Mouse (Mus musculus) Muller cell, postnatal 12 days (primary cell): ENCODE results near the gene Btbd11.

ENCODE experiments used
- DNase-seq: peaks from one replicate; pipeline ENCODE4 v3.0.0-alpha.2; 2015; ENCODE audit errors: inconsistent ontology term

Gene Btbd11

DNA sequence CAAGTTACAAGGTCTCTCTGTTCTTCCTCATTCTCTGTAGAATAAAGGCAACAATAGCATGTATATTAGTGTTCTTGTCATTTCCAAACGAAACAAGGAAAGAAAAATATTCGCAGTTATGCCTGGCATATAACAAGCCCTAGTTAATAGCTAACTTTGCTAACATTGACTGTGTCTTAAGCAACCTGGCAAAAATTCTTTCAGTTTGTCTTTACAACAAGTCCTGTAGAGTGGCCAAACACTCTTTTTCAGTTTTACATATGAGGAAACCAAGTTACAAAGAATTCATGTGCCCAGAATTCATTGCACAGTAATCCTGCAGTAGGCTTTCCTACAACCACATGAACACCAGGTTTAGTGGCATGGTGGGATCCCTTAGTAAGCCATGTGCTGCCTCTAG lies 203.4 kb downstream of the Btbd11 start:
- no peak for DNase-seq

GRCm38 (mm10) chr10:85591296-85591695 lies 204.7 kb downstream of the Btbd11 start:
- DNase-seq, result no peak

DNA sequence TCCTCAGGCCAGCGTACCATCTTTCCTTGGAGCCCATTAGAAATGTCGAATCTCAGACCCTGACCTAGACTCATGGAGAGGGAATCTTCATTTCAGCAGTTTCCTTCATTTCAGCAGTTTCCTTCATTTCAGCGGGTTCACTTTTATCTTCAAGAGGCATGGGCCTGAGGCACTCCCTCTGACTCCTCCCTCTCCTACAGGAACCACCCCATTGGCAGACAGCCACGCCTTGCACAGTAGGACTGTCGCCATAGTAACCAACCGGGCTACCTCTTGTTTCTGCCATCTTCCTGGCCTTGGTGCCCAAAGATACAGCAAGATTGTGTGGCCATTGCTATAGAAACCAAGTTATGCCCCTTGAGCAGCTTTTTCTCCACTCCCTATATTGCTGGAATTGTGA lies 205.4 kb downstream of the Btbd11 start:
- DNase-seq, result no peak

DNA sequence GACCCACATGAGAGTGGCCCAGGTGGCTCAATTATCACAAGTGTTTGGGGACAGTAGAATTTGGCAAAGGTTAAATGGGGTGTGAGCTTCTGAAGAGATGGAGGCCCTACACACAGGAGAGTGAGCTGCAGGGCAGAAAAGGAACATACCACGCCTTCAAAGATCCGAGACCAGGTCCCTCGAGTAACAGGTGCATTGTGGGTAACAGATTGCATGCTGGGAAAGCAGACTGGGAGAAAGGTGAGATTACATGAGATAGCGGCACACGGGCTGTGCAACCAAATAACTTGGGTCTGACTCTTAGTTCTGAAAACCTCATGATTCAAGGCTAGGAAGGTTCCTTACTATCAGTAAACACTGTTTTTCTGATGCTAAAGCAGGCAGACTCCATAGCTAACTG lies 209.7 kb downstream of the Btbd11 start:
- DNase-seq, result no peak

DNA sequence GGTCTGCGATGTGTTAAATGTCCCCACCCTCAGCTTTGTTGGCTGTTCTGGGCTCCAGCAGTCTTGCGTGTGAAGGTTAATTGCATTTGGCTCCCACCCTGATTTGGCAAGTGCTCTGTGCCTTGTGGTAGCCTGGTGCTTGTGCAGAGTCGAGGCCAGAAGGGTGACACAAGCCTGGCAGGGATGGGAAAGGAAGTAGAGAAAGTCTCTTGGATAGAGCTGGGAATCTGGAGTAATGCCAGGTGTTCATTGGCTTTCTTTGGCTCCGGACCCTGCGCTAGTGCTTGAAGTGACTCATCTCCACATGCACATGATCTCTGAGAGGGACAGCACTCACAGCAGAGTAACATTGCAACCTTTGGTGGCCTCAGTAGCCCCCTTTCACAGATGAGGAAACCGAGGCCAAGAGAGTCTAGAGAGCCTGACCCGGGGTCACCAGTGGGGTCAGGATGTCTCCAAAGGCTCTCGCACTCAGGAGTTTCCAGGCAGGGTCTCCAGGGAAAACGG lies 211.5 kb downstream of the Btbd11 start:
- DNase-seq, result peak; percentile 96

GRCm38 (mm10) chr10:85598603-85599542 lies 212.3 kb downstream of the Btbd11 start:
- DNase-seq, result peak; percentile 29

GRCm38 (mm10) chr10:85602546-85602945 lies 215.9 kb downstream of the Btbd11 start:
- DNase-seq, result no peak

DNA sequence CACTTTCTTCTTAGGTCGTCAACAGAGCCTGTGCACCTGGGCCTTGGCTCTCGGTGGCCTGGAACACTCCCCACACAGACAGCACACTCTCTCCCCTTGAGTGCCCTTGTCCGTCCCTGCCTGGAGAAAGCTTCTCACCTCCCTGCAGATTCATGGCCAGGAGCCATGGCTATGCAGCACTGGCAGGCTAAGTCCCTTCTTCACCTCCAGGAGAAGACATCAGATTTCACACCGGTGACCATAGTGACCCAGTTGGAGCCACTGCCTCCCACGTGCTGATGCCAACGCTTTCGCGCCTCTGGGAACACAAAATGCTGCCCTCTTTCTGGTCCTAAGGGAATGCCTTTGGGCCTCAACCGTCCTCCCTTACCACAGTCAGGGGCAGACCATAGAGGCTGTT lies 217.9 kb downstream of the Btbd11 start:
- DNase-seq, result no peak

DNA sequence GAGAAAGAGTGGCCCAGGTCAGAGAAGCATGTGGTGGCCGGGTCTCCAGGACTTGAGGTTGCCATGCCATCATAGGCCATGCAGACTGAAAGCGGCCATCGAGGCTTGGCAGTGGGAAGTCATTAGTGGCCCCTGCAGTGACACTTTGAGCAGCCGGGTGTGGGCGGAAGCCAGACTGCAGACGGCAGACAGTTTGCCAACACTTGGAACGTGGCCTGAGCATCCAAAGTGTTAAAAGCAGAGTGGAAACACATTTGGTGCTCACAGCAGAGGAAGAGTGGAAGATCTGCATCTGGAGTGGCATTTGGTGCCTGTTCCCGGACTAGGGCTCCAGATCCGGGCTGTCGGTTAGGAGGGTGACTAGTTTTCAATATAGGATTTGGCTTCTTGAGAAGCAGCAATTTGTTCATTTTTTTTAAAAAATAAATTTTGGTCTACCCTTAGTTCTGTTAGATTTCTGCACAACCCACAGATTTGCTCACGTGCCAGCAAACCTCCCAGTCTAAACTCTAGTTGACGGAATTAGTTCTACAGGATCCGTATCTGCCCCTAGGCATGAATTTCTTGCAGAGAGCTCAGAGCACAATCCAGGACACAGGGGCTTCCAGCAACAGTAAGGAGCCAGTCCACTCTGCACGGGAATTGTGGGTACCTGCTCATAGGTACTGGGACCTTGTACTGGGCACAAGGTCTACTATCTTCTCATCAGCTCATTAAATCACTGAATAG lies 222.1 kb downstream of the Btbd11 start:
- DNase-seq, result peak; percentile 77

GRCm38 (mm10) chr10:85617080-85617479 lies 230.5 kb downstream of the Btbd11 start:
- DNase-seq, result no peak

- DNase-seq, result no peak
Measured at GRCm38 (mm10) chr10:85617501-85618417, 231.1 kb downstream of the Btbd11 start.

- no peak for DNase-seq
Measured at GRCm38 (mm10) chr10:85621067-85621466, 234.5 kb downstream of the Btbd11 start.

- peak; percentile 70 for DNase-seq
Measured at GRCm38 (mm10) chr10:85624504-85625169, 238.0 kb downstream of the Btbd11 start.

- peak; percentile 73 for DNase-seq
Measured at GRCm38 (mm10) chr10:85625170-85625686, 238.6 kb downstream of the Btbd11 start.

DNA sequence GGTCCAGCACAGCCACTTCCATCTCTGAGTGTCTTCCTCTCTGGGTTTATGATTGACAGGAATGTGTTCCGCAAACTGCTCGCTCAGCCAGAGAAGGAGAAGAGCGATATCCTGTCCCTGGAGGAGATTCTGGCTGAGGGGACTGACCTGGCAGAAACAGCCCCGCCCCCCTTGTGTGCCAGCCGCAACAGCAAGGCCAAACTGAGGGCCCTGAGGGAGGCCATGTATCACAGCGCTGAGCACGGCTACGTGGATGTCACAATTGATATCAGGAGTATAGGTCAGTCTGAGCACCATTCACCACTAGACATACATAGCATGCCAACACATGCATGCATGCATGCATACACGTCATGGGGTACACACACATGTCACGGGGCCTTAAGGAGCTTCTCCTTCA lies 245.4 kb downstream of the Btbd11 start:
- no peak for DNase-seq

DNA sequence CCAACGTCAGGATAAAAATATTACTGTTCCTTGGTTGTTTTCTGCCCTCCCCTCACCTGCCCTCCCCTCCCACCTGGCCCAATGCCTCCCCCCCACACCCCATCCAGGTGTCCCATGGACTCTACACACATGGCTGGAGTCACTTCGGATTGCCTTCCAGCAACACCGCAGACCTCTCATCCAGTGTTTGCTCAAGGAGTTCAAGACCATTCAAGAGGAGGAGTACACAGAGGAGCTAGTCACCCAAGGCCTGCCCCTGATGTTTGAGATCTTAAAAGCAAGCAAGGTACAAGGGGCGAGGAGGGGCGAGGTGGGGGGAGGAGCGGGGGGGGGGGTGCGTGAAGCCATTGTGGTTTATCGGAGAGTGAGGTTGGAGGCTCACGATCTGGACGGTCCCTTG lies 247.0 kb downstream of the Btbd11 start:
- DNase-seq, result no peak

GRCm38 (mm10) chr10:85637580-85637979 lies 251.0 kb downstream of the Btbd11 start:
- DNase-seq, result no peak

DNA sequence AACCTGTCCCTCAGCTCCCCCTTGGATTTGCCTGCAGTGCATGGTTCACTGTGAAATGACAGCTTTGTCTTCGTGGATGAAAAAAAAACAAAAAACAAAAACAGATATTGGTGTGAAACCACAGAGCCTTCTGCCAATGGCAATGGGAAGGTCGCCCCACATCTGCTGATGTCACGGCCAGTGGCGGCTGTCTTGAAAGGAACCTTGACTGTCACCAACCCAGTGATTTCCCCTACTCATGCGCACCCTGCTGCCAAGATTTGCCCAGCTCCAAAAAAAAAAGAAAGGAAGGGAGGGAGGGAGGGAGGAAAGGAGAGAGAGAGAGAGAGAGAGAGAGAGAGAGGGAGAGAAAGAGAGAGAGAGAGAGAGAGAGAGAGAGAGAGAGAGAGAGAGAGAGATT lies 251.5 kb downstream of the Btbd11 start:
- DNase-seq, result no peak

DNA sequence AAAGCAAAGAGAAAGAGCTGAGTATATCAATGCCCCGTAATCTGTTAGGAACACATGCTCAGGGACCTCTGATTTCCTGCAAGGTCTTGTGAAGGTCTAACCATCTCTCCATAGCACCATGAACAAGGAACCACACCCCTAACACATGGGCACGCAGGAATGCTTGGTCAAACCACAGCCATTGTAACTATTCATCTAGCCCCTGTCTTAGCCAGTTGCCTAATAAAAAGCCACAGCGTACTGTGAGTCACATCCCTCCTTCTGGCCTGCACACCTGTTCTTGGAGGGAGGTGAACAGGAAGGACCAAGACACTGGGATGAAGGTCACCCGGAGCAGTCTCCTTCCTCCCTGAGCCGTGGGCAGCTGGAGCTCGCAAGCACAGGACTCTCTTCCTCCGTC lies 253.0 kb downstream of the Btbd11 start:
- DNase-seq, result peak; percentile 16

DNA sequence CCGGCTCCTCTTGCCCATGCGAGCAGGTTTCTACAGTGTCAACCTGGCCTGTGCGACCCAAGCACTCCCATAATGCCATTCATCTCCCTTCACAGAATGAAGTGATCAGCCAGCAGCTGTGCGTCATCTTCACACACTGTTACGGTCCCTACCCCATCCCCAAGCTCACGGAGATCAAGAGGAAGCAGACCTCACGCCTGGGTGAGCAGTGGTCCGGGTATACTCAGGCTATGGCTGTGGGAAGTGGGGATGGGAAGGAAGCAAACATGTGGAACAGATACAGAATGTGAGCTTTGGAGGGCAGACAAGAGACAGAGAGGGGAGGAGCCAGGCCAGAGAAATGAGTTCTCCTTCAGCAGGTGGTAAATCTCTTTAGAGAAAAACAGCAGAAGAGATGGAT lies 253.8 kb downstream of the Btbd11 start:
- no peak for DNase-seq

DNA sequence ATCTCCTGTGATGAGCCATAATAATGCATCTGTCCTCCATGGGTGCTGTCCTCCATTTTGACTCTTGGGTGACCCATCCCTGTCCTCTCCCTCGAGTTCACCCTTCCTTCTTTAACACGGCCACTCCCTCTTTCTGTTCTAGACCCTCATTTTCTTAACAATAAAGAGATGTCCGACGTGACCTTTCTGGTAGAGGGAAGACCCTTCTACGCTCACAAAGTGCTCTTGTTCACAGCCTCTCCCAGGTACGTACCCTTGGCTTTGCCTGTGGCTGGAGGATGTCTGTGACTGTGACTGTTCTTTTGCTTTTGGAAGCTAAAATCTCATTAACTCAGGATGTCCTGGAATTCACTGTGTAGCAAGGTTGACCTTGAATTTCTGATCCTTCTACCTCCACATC lies 258.7 kb downstream of the Btbd11 start:
- DNase-seq, result no peak
